In the genomic region with DNA sequence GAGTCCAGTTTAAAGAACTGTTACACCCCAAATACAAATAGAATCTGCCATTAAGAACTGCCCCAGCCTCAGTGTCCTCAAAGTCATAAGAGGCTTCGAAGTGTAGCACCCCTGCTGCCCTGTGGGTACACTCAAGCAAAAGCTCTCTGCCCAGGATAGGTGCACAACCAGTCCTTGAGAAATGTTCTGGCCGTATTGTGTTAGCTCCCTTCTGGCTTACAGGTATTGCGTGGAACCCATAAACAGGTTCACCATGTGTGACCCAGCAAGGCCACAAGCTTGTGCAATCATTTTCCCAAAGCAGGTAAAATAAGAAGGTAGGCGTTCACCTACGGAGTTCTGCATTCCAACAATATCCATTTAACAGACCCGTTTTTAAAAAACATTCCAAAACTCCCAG, we compare ENCODE assay signal across 24 mouse cellular contexts. TPM values are rescaled to one million over a fixed set of nuclear protein-coding genes. Genes with fewer than 3 reads are reported as not detected.
A peak's percentile ranks its signal among the peaks of the same experiment; 100 is the strongest.
DNase-seq lines count a peak whose midpoint lies in the region; ATAC-seq lines count a peak whose summit lies in the region.
"Had no signal": no experiment of that assay in that cellular context is flagged by ENCODE, and none has a peak within 500 bp of the region (broad histone marks: within the 10 kb centered on the region; RNA-seq: fewer than 3 reads in every experiment).

No protein-coding gene starts in this region.

- H3K27me3 ChIP-seq in heart, embryonic 12.5 days (replicated peaks): no peaks in the 10 kb centered on the region
- no peaks in the 10 kb centered on the region for H3K27me3 ChIP-seq in heart, embryonic 15.5 days
- H3K27me3 ChIP-seq: hindbrain, embryonic 13.5 days; intestine, embryonic 15.5 days had no signal

- peak; percentile 77 for DNase-seq in heart, adult 11 months
- no peak for DNase-seq in heart, postnatal 25 days (ENCODE audit: low spot score)
- DNase-seq in heart, postnatal 14 days: no peak
- DNase-seq in heart, adult 9 months (ENCODE audit: low spot score in 2 of 2): no peak
- DNase-seq in fat pad, adult 2 months (ENCODE audit: extremely low read depth, low read depth, low spot score): peak; percentile 88
- DNase-seq: adrenal gland, adult 8-10 months; adrenal gland, postnatal 25 days; cerebellum, adult 11-12 months; cerebellum, adult 8-10 months; cerebellum, postnatal 10 days; cerebellum, postnatal 36 days; forebrain, postnatal 0 days; gastrocnemius, adult 2 months; gastrocnemius, postnatal 14 days; kidney, adult 11 months; kidney, adult 8-10 months had no signal

- WGBS in heart, embryonic 12.5 days: 89% methylated on average over 6 of the region's 6 CpGs
- 87% methylated on average over 6 of the region's 6 CpGs for WGBS in heart, embryonic 15.5 days

- H3K4me1 ChIP-seq in heart, embryonic 12.5 days (replicated peaks): peaks cover 52% of the 10 kb centered on the region
- H3K4me1 ChIP-seq in heart, embryonic 15.5 days (replicated peaks): peaks cover 36% of the 10 kb centered on the region

- peak overlapping the region; percentile 51 for H3K27ac ChIP-seq in heart, embryonic 12.5 days (ENCODE audit: poor library complexity, severe bottlenecking)
- peak overlapping the region; percentile 38 for H3K27ac ChIP-seq in heart, embryonic 15.5 days
- H3K27ac ChIP-seq: gastrocnemius, adult 2 months; hindbrain, embryonic 10.5 days; hindbrain, embryonic 13.5 days; intestine, embryonic 15.5 days had no signal

- H3K9ac ChIP-seq in heart, embryonic 12.5 days: no peak overlapping the region
- no peak overlapping the region for H3K9ac ChIP-seq in heart, embryonic 15.5 days
- H3K9ac ChIP-seq: forebrain, postnatal 0 days; hindbrain, embryonic 13.5 days; intestine, embryonic 15.5 days had no signal

- no peak overlapping the region for H3K4me3 ChIP-seq in heart, embryonic 12.5 days
- no peak overlapping the region for H3K4me3 ChIP-seq in heart, embryonic 15.5 days
- H3K4me3 ChIP-seq: gastrocnemius, adult 2 months; hindbrain, embryonic 10.5 days; hindbrain, embryonic 13.5 days; intestine, embryonic 15.5 days had no signal

- ATAC-seq in heart, embryonic 12.5 days (ENCODE audit: insufficient number of reproducible peaks, low FRiP score): no peak
- ATAC-seq in heart, embryonic 15.5 days (replicated peaks; ENCODE audit: insufficient number of reproducible peaks, insufficient read depth, low FRiP score, low read depth): no peak
- ATAC-seq: activated CD4-positive, CD25-positive, alpha-beta regulatory T cell, adult 4 months; forebrain, embryonic 14.5 days; forebrain, postnatal 0 days; hindbrain, embryonic 16.5 days; intestine, embryonic 15.5 days had no signal

- H3K9me3 ChIP-seq in heart, embryonic 12.5 days (replicated peaks): no peaks in the 10 kb centered on the region
- no peaks in the 10 kb centered on the region for H3K9me3 ChIP-seq in heart, embryonic 15.5 days (replicated peaks)
- H3K9me3 ChIP-seq: hindbrain, embryonic 10.5 days; hindbrain, embryonic 13.5 days; intestine, embryonic 15.5 days had no signal

- intact Hi-C loops in heart, postnatal 25 days (cut with DNase I): loop anchor here (5.0 kb wide), 1 partner anchor 40 kb away; no protein-coding TSS in a partner anchor
- intact Hi-C loops in heart, postnatal 14 days (cut with DNase I): no loop called here

- peak overlapping the region; percentile 20 for H3K4me2 ChIP-seq in heart, embryonic 12.5 days
- H3K4me2 ChIP-seq in heart, embryonic 15.5 days: peak overlapping the region; percentile 0; the same call in 1 of the 2 replicates
- H3K4me2 ChIP-seq: hindbrain, embryonic 13.5 days; intestine, embryonic 15.5 days had no signal

- no peaks in the 10 kb centered on the region for H3K36me3 ChIP-seq in heart, embryonic 12.5 days
- H3K36me3 ChIP-seq in heart, embryonic 15.5 days: no peaks in the 10 kb centered on the region
- H3K36me3 ChIP-seq: hindbrain, embryonic 10.5 days; hindbrain, embryonic 13.5 days; intestine, embryonic 15.5 days had no signal

RNA-seq across cellular contexts. Expression of a gene that starts 3.5 kb away (rescaled TPM):
- 10 to 100 TPM; 69.3 to 76.9 TPM for total RNA-seq in heart, postnatal 25 days (2021)
- polyA plus RNA-seq in heart, embryonic 12.5 days (2016; fragmentation: Nextera tagmentation; extraction: Ambion mirVana): 18.9 and 22.3 TPM in 2 replicates
- 10 to 100 TPM; 64.1 to 67.2 TPM for total RNA-seq in heart, postnatal 14 days (2021)
- 10.6 and 11.3 TPM in 2 replicates for polyA plus RNA-seq in heart, embryonic 15.5 days (2015; fragmentation: Nextera tagmentation; extraction: Ambion mirVana)

RNA-seq across cellular contexts. Expression of a gene that starts 41.9 kb away (rescaled TPM):
- 1 to 10 TPM; 4.5 to 5.1 TPM for total RNA-seq in heart, postnatal 25 days (2021)
- 20.7 and 22.6 TPM in 2 replicates for polyA plus RNA-seq in heart, embryonic 12.5 days (2016; fragmentation: Nextera tagmentation; extraction: Ambion mirVana)
- 1 to 10 TPM; 4.9 to 6.3 TPM for total RNA-seq in heart, postnatal 14 days (2021)
- 19.2 and 22.2 TPM in 2 replicates for polyA plus RNA-seq in heart, embryonic 15.5 days (2015; fragmentation: Nextera tagmentation; extraction: Ambion mirVana)

Comparison
In these comparisons a context has a peak if more than half of its experiments do, and no peak if none do; other contexts are left out.
1. DNase-seq: peak in heart, adult 11 months (single experiment) and fat pad, adult 2 months (single experiment); none in heart, postnatal 25 days (single experiment), heart, postnatal 14 days (0 of 2) and heart, adult 9 months (0 of 2).